Mouse (Mus musculus) T-cell, adult 2 months (primary cell): ENCODE measurements at regions not wholly inside any gene's neighbourhood (a gene's known extent, or its start where the extent isn't known, plus 50 kb on each side); places are given as distances from the start of the nearest gene placed in this dataset.

Experiments
- DNase-seq: peaks from one replicate; pipeline ENCODE4 v3.0.0; 2022; ENCODE audit warnings: low spot score

GRCm38 (mm10) chr5:100992365-100992764, 146.9 kb downstream of the Gpat3 start:
- no peak for DNase-seq

- DNase-seq = peak; percentile 3
These were observed 146.1 kb downstream of the Gpat3 start for GRCm38 (mm10) chr5:100991626-100992025.

GRCm38 (mm10) chr5:100982573-100982936, 137.0 kb downstream of the Gpat3 start:
- DNase-seq = no peak

- no peak for DNase-seq
These were observed 136.5 kb downstream of the Gpat3 start for GRCm38 (mm10) chr5:100981849-100982572.

GRCm38 (mm10) chr5:100976736-100977135, 131.2 kb downstream of the Gpat3 start:
- DNase-seq = no peak

DNA sequence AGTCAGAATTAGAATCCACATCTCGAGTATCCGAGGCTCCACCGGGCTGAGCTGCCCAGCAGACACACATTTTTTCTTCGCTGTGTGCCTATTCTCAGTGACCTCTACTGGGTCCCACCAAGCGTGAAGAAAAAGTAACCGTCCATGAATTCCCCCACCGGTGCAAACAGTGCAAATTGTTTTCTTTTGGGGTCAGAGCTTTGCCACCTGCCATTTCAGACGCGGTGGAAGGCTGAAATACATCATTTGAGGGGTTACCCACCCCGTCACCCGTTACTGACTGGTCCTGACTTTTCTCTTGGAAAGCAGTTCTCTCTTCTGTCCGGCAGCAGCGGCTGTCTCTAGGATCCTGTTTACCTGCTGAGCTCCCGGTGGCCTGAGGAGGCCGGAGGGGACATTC, 105.7 kb downstream of the Gpat3 start:
- DNase-seq = no peak
